Mouse (Mus musculus) megakaryocyte progenitor cell, adult 5-6 weeks (primary cell): Measurements from ENCODE around the gene Trim8. TPM values are rescaled to one million over a fixed set of nuclear protein-coding genes. Genes with fewer than 3 reads are reported as not detected.
A peak's percentile ranks its signal among the peaks of the same experiment; 100 is the strongest.

ENCODE experiments used
- ATAC-seq: replicated peaks from 2 replicates; pipeline ENCODE4 v1.8.0; 2016; ENCODE audit warnings: mild to moderate bottlenecking, moderate TSS enrichment, inconsistent platforms; ENCODE audit not compliant: poor library complexity
- total RNA-seq, 2 experiments: library from RNA; stranded (forward) in 1 of 2; stranded (reverse) in 1 of 2; fragments of 157-497, 149-512 nt in 1 of 2; fragments of 200-1000 nt in 1 of 2; gene quantifications; 2 replicates each; pipeline versions ENCODE4 v1.2.3 to v1.2.4; 2015 to 2017

Trim8 gene
- total RNA-seq, 2 experiments from 2014 or later: 9.7 to 12.8 TPM

DNA sequence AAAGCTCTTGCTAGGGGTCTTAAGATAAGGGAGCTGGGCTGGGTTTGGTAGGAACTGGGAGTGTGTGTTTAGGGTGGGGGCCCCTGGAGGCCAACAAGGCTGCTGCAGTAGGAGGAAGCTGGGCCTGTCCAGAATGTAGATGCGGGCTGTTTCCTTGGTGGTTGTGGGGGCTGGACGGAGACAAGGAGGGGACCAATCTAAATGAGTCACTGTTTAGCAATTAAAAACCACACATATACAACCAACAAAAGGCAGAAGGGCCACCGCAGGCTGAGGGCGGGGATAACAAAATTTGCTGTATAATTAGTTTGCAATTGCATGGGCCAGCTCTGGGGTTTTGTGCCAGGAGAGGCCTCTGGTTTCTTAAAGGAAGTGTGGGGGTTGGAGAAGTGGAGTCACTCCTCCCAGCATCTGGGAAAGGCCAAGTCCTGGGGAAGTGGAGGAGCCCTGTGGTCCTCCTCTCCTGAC is 2.6 kb downstream of the Trim8 start:
- ATAC-seq: peak; percentile 32

DNA sequence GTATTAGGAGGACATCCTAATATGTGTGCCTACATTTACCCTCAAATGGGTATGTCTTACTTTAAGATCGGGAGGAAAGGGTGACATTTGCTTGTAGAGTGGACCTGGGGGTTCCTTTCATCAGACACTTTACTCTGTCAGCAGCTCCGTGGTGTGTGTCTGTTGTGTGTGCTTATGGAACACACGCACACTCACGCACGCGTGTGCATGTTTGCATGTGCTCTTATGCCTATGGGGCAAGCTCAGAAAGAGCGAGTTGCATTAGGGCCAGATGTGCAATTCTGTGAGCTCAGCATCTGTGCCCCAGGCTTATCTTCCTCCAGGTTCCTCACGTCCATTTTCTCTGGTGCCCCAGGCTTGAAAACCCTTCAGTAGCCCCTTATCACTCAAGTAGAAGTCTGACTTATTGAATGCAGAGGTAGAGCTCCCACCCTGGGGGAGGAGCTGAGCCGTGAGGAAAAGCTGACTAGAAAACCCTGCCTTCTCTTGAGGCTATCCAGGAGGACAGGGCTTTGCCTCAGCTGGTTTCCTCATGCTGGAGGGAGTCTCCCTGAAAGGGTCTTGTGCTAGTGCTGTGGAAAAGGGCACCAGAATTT is 3.4 kb downstream of the Trim8 start:
- ATAC-seq: no peak

DNA sequence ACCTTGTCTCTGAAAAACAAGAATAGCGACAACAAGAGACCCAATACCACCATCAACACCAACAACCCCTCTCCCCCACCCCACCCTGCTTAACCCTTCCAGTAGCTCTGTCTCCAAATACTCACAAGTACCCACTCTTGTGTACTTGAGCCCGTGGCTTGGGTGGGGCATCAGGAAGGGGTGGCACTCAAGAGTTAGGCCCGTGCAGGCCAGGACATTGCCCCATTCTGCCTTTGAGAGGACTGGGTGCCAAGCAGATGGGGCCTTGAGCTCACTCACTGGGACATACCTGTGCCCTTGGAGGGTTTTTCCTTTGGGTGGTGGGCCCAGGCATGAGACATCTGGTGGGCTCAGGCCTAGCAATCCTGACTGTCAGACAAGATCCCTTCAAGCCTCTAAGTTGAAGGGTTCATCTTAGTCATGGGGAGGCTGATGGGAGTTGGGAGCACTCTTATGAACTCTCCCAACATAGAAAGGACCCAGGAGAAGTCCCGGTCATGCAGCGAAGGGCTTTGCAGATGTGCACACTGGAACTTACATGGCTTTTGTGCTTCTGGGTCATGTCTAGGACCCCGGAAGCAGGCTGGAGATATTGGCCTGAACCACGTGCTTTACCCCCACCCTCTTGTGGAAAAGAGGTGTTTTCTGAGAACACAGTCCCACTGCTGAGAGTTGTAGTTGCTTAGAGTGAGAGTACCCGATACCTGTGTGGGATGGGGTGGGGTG is 4.3 kb downstream of the Trim8 start:
- ATAC-seq: no peak

DNA sequence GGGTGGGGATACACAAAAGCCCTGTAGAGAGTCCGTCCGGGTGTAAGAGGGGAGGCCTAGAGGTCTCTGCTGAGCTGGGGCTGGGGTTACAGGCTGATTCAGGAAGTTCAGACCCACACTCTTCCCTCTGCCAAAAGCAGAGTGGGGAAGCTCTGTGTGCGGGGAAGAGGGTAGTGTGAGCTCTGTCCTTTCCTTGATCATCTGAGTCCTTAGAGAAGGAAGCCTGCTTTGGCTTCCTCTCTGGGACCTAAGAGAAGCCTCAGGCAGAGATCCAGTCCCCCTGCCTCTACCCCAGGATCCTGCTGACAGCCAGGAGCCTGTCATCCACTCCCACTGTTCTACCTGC is 4.8 kb downstream of the Trim8 start:
- no peak for ATAC-seq

DNA sequence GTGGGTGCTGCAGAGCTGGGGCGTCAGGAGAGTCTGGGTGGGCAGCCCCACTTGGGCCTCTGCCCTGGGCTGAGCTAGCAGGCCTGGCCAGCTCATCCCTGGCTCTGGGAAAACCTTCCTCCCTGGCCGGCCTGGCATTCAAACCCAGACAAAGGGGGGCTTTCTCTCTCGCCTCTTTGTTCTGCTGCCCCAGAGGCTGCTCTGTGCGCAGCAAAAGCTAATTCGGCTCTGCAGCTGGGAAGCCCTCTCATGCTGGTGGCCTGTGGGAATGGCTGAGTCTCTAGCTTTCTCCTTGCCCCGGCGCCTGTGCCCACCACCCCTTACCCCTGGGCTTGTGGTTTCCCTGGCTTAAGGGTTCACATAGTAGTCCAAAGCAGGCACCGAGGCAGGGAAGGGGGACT is 5.7 kb downstream of the Trim8 start:
- no peak for ATAC-seq

DNA sequence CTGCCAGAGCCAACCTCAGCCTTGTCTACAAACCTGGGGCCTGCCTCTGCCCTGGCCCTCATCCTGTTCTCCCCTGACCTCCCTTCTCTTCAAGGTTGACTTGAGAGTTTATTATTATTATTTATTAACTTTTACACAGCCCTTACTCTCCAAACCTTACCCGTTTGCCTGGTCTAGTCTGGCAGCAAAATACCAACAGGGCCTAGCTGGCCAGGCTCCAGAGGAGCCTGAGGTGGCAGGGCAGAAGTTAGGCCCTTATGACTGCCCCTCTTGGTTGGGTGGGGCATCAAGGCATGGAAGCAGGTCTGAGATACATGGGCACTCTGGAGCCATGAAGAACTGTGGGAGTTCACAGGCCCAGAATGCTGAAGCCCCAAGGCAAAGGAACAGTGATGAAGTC is 6.3 kb downstream of the Trim8 start:
- ATAC-seq: no peak

DNA sequence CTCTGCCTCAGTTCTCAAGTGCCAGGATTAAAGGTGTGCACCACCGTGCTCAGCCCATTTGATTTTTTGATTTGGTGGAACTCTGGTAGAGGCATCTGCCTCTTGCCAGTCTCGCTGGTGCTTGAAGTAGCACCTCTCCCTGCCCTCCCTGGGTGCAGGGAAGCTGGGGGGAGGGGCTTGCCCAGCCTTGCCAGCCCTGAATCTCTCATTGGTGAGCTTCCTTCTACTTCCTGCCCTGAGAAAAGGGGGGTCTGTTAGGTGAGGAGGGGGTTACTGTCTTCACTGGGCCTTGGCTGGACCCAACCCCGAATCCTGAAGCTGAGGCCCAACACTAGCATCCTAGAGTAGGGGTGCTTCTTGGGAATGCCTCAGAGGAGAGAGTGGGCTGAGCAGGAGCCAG is 7.2 kb downstream of the Trim8 start:
- no peak for ATAC-seq

DNA sequence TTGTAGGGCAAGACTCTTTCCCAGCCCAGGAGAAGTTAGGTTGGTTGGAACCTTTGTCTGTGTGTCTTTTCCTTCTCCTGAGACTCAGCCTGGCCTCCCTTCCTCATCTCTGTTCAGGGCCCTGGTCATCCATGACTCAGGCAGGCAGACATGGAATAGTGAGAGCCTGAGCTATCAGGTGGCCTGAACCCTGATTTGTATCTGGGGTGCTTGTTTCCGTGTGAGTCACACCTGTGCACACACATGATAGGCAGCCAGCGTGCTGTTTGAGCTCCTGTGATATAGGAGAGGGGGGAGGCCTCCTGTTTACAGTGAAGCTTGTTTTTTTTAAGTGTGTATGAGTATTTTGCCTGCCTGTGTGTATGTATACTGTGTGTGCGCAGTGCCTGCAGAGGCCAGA is 7.7 kb downstream of the Trim8 start:
- no peak for ATAC-seq

DNA sequence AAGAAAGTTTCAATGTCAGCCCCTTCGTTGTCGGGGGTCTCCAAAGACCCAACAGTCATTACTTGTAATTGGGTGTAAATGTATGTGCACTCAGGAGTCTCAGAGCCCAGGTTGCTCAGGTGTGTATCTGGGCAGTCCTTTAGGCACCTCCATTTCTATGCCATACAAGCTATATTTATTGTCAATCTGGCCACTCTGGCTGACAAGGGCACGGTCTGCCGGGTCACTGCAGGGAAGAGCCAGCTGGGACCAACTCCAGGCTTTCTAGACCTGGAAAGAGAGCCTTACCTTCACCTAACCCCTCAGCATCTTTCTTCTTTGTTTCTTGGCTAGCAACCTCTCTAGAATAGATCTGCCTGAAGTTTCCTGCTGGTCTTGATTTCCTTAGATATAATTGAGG is 8.2 kb downstream of the Trim8 start:
- ATAC-seq: no peak

DNA sequence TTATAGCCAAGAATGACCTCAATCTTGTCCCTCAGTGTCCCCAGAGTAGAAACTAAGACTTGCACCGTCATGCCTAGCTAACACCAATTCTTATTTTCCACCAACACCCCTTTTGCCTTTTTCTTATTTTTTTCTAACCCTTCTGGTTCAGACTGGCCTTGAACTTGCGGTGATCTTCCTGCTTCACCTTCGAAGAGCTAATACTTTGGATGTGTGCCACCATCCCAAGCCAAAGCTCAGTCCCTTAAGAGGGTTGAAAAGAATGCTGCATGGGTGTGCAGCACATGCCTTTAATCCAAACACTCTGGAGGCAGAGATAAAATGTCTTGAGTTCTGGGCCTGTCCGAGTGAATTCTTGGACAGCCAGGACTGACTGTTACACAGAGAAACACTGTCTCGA is 8.9 kb downstream of the Trim8 start:
- ATAC-seq: no peak

DNA sequence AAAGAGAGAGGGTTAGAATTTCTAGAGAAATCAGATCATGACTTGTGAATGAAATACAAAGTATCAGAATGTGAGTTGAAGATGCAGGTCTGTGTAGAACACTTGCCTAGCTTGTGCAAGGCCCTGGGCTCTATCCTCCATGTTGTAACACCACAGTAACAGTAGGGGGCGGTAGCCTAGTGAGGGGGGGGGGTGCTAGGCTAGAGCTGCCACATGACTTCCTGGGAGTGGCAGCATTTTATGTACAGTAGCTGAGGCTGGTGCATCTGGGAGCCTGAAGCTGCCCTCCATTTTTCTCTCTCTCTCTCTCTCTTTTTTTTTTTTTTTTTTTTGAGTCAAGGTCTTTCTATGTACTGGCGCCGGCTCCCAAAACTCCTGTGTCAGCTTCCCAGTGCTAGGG is 9.3 kb downstream of the Trim8 start:
- ATAC-seq: peak; percentile 77

DNA sequence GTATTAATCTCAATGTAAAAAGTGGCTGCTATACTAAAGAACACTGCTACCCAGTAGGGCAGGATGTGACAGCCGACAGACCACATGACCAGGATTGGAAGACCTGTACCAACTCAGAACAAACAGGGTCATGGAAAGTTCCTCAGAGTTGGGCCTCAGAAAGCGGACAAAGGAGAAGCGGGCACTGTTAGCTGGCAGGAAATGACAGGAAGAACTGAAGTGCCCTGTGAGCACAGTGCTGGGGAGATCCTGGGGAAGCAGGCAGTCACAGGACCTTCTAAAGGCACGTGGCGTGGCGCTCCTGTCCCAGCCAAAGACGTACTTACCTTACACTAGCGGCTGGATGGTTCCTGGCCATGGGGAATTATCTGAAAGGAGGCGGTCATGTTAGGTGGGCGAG is 9.8 kb downstream of the Trim8 start:
- peak; percentile 72 for ATAC-seq

DNA sequence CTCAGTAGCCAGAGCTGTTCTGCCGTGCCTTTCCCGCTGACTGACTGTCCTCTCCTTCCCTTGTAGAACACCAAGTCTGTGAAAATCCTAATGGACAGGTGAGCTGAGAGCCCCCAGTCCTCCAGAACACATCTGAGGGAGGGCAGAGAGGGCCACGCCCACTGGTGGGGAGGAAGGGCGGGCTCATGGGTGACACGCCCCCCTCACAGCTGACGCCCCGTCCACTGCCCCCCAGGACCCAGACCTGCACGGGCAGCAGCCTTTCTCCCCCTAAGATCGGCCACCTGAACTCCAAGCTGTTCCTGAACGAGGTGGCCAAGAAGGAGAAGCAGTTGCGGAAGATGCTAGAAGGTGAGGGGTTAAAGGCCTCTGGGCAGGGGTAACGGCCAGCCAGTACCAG is 12.9 kb downstream of the Trim8 start:
- ATAC-seq: no peak

DNA sequence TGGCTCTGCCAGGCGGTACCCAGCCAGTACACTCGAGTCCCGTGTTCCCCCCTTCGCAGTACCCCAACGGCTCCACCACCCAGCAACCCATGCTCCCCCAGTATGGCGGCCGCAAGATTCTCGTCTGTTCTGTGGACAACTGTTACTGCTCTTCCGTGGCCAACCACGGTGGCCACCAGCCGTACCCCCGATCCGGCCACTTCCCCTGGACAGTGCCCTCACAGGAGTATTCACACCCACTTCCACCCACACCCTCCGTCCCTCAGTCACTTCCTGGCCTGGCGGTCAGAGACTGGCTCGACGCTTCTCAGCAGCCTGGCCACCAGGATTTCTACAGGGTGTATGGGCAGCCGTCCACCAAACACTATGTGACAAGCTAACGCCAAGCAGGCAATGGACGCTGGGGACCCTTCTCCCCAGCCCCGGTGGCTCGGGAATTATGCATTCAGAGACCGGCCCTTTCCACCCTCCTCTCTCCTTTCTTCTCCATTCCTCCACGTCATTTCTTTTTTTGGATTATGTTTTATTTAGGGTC is 13.9 kb downstream of the Trim8 start:
- no peak for ATAC-seq

DNA sequence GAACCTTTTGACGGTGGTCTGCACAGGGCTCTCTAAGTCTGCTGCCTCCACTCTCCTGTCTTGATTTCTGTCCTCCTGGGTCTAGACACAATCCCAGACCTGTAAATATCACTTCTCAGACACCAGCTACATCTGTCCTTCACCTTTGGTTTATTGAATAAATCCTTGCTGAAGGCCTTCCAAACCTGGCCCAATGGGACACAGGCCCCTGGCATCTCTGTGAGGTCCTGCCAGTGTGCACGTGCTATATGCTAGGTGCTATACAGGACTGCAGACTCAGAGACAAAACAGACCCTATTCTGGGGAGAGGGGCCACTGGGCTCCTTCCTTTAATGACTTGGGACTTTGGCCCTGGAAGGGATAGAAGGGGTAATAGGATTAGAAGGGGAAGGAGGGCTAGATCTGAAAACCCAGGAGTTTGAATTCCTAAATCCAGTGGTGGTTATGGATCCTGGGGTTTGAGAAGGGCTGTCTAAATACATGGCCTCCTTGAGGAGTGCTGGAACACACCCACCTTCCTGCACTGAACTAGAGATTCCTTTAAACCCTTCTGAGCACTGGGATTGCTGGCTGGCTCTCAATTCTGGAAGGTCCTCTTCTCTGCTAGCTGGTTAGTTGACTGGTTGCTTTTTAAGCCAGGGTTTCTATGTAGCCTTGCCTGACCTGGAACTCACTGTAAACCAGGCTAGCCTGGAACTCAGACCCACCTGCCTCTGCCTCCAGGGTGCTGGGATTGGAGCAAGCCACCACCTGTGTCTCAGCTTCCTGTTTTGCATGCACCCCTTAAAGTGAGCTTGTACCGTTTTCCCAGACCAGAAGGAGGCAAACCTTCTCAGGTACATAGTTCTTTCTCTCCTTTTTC is 15.4 kb downstream of the Trim8 start:
- no peak for ATAC-seq

DNA sequence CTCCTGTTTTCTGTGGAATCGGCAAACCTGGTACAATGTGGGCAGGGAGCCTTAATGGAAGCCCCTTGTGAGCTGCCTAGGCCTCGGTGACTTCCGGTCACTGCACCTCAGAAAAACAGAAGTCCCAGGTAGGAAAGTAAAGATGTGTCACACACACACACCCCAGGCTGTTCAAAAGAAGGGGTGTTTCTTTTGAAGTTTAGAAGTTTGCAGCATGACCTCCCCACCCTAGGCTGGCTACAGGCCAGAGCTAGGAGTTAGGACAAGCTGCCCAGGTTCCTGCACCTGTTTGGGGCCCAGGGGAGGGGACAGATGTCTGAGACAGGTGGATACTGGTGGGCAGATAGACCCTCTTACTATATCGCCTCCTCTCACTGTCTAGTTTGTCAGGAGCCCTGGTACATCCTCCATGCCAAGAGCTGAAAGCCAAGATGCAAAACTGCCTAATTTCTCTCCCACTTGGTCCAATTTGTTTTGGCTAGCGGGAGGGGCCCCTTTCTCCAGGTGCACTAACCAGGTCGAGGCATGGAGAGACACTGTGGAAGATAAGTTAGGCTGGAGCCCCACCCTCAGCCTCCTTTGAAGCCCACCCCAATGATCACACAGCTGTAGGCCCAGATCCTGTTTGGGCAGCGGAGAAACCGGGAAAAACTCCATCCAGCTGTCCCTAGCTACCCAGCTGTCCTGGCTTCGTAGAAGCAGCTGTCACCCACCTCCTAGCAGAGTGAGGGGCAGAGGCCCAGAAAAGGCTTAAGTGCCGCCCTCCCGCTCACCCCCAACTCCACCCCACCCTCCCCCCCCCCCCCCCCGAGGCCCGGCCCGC is 16.2 kb downstream of the Trim8 start:
- ATAC-seq: no peak

DNA sequence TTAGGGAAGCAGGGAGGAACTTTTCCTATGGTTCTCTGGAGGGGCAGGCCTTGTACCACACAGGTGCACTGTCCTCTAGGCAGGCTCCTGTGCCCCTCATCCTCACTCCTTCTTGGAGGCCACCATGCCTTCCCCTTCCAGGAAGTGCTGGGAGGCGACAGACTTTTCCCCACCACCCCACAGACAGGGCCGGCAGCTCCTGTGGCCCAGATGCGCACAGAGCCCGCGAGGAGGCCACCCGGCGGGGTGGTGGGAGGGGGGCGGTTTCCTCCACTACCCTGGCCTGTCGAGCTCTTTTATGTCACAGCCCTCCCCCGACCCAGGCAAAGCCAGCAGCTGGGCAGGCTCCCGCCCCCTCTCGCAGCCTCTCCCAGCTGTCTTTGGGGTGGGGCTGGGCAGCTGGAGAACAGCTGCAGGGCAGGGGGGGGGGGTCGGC is 16.9 kb downstream of the Trim8 start:
- ATAC-seq: peak; percentile 12; the same call in 1 of the 2 replicates

DNA sequence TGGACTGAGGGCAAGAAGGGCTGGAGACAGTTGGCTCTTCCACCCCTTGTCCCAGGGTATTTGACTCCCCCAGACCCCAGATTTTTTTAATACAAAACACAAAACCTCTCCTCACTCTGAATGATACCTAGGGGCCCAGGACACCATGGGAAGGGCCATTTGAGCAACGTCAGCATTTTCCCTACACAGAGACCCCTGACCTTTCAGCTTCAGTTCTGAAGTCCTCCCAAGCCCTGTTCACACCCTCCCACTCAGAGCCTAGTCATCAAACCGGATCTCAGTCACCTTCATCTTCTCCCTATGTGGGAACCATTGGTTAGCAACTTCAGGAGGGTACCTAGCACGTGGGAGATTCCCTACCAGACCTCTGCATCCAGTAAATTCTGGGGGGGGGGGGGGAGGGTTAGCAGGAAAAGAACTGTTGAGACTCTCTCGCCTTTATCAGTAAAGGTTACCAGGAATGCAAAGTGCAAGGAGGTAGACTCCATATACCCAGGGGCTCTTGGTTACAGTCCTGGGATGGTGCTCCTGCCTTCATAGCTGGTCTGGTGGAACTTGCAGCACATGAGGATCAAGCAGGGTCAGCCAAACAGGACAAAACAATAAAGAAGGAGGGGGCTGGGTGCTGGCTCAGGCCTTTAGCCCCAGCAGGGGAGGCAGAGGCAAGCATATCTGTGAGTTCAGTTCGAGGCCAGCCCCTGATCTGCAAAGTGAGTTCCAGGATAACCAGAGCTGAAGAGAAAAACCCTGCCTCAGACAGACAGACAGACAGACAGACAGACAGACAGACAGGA is 17.5 kb downstream of the Trim8 start:
- ATAC-seq: no peak

DNA sequence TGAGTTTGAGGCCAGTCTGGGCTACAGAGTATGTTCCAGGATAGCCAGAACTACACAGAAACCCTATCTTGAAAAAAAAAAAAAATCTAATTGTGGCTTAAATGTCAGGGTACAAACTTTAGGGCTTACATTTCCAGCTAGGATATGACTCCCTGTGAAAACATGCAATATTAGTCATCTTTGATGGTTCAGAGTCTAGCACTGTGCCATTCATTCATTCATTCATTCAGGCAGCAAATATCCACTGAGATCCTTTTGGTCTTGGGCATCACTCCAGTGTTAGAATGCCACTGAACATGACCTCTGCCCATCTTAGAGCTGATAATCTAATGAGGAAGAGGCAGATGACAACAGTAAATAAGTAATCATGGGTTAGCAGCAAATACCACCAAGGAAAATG is 20.2 kb downstream of the Trim8 start:
- ATAC-seq: no peak

DNA sequence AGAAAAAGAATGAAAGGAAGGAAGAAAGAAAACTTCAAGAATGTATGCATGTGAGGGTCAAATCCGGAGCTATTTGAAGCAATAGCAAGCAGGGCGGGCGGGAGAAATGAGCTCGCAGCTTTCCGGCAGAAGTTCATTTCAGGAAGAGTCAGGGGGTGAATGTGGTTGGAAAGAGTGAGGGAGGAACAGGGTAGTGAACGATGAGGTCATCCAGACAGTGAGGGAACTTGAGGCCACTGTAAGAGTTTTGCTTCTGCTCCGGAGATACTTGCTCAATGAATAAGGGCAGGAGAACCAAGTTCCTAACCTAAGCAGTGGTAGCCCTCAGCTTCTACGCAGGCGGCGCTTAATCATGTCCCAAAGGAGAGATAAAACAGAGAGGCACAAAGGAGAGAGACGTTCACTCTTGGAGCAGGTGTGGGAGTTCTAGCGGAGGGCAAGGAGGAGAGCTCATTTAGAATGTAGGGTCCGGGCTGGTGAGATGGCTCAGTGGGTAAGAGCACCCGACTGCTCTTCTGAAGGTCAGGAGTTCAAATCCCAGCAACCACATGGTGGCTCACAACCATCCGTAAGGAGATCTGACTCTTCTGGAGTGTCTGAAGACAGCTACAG is 21.0 kb downstream of the Trim8 start:
- peak; percentile 85 for ATAC-seq
